ENCODE assay signal across 13 mouse cellular contexts in genomic region chr1:74795145-74795529, GRCm38 (mm10). TPM values are rescaled to one million over a fixed set of nuclear protein-coding genes. Genes with fewer than 3 reads are reported as not detected.
DNase-seq lines count a peak whose midpoint lies in the region; ATAC-seq and TF ChIP-seq lines count a peak whose summit lies in the region.
"Had no signal": no experiment of that assay in that cellular context is flagged by ENCODE, and none has a peak within 500 bp of the region (broad histone marks: within the 10 kb centered on the region; RNA-seq: fewer than 3 reads in every experiment).

No protein-coding gene starts in this region.

- H3K4me3 ChIP-seq in heart, embryonic 15.5 days = peak overlapping the region; percentile 34
- H3K4me3 ChIP-seq in embryonic facial prominence, embryonic 10.5 days = peak overlapping the region; percentile 50; the same call in 1 of the 2 replicates
- H3K4me3 ChIP-seq in hindbrain, embryonic 13.5 days = no peak overlapping the region
- no peak overlapping the region for H3K4me3 ChIP-seq in midbrain, embryonic 16.5 days (ENCODE audit: low read depth, low read length)
- H3K4me3 ChIP-seq in thymus, adult 2 months (ENCODE audit: control insufficient read depth, insufficient read depth, low read length) = no peak overlapping the region

- no peak for DNase-seq in heart, postnatal 4 days
- no peak for DNase-seq in embryonic facial prominence, embryonic 10.5 days (ENCODE audit: low spot score)
- DNase-seq in thymus, adult 2 months = no peak
- no peak for DNase-seq in layer of hippocampus, adult 9-10 months (ENCODE audit: low spot score)
- no peak for DNase-seq in c-Kit-positive CD71-positive TER-119-positive erythroid progenitor cells, embryonic 14.5 days (ENCODE audit: low spot score)
- DNase-seq: adrenal gland, postnatal 25 days; right cerebral cortex, postnatal 25 days; thymus, postnatal 25 days had no signal

- WGBS in heart, embryonic 15.5 days = 4% methylated on average over 8 of the region's 11 CpGs
- 3% methylated on average over 11 of the region's 11 CpGs for WGBS in embryonic facial prominence, embryonic 10.5 days
- 7% methylated on average over 7 of the region's 11 CpGs for WGBS in hindbrain, embryonic 13.5 days
- under 1% methylated on average over 8 of the region's 11 CpGs for WGBS in midbrain, embryonic 16.5 days
- WGBS in thymus, adult 2 months = 3% methylated on average over 6 of the region's 11 CpGs

- H3K4me2 ChIP-seq in heart, embryonic 15.5 days = peak overlapping the region; percentile 53
- H3K4me2 ChIP-seq in hindbrain, embryonic 13.5 days = peak overlapping the region; percentile 53
- peak overlapping the region; percentile 61 for H3K4me2 ChIP-seq in midbrain, embryonic 16.5 days (ENCODE audit: low read length)

- H3K9ac ChIP-seq in heart, embryonic 15.5 days = no peak overlapping the region
- H3K9ac ChIP-seq in hindbrain, embryonic 13.5 days = 0 out of 2 replicates have a peak overlapping the region, but pooled peaks have one; percentile 49
- H3K9ac ChIP-seq in midbrain, embryonic 16.5 days (ENCODE audit: low read depth, low read length) = no peak overlapping the region

- H3K27me3 ChIP-seq in heart, embryonic 15.5 days = peaks cover 100% of the 10 kb centered on the region
- peaks cover 100% of the 10 kb centered on the region for H3K27me3 ChIP-seq in embryonic facial prominence, embryonic 10.5 days (replicated peaks; ENCODE audit: low read depth, poor library complexity, severe bottlenecking)
- peaks cover 97% of the 10 kb centered on the region for H3K27me3 ChIP-seq in hindbrain, embryonic 13.5 days
- H3K27me3 ChIP-seq in midbrain, embryonic 16.5 days (ENCODE audit: control insufficient read depth, insufficient read depth, low read depth, low read length) = peaks cover 56% of the 10 kb centered on the region
- H3K27me3 ChIP-seq in thymus, adult 2 months (ENCODE audit: control insufficient read depth, insufficient read depth, low read length) = peaks cover 12% of the 10 kb centered on the region; the same call in 1 of the 2 replicates

- no peak for TF ChIP-seq CTCF in thymus, adult 2 months (IDR thresholded peaks at IDR 0.05; ENCODE audit: borderline replicate concordance, control insufficient read depth, extremely low read depth, insufficient read depth, low read length, poor library complexity)

- no peaks in the 10 kb centered on the region for H3K9me3 ChIP-seq in heart, embryonic 15.5 days (replicated peaks)
- no peaks in the 10 kb centered on the region for H3K9me3 ChIP-seq in embryonic facial prominence, embryonic 10.5 days
- H3K9me3 ChIP-seq in hindbrain, embryonic 13.5 days = no peaks in the 10 kb centered on the region
- H3K9me3 ChIP-seq in midbrain, embryonic 16.5 days (replicated peaks; ENCODE audit: control insufficient read depth, low read length, poor library complexity, severe bottlenecking) = no peaks in the 10 kb centered on the region
- H3K9me3 ChIP-seq: G1E had no signal

- H3K36me3 ChIP-seq in heart, embryonic 15.5 days = no peaks in the 10 kb centered on the region
- no peaks in the 10 kb centered on the region for H3K36me3 ChIP-seq in embryonic facial prominence, embryonic 10.5 days (replicated peaks)
- no peaks in the 10 kb centered on the region for H3K36me3 ChIP-seq in hindbrain, embryonic 13.5 days
- H3K36me3 ChIP-seq in midbrain, embryonic 16.5 days (ENCODE audit: control insufficient read depth, insufficient read depth, low read length) = no peaks in the 10 kb centered on the region
- no peaks in the 10 kb centered on the region for H3K36me3 ChIP-seq in thymus, adult 2 months (ENCODE audit: control insufficient read depth, insufficient read depth, low read length)
- H3K36me3 ChIP-seq: G1E had no signal

- no peak for ATAC-seq in heart, embryonic 15.5 days (replicated peaks; ENCODE audit: insufficient number of reproducible peaks, insufficient read depth, low FRiP score, low read depth)
- no peak for ATAC-seq in hindbrain, embryonic 13.5 days (ENCODE audit: low FRiP score)
- no peak for ATAC-seq in midbrain, embryonic 16.5 days

- no peak overlapping the region for H3K27ac ChIP-seq in heart, embryonic 15.5 days
- H3K27ac ChIP-seq in embryonic facial prominence, embryonic 10.5 days (replicated peaks) = peak overlapping the region; percentile 35; the same call in 1 of the 2 replicates
- no peak overlapping the region for H3K27ac ChIP-seq in hindbrain, embryonic 13.5 days
- H3K27ac ChIP-seq in midbrain, embryonic 16.5 days (ENCODE audit: low read length) = no peak overlapping the region
- H3K27ac ChIP-seq in thymus, adult 2 months (ENCODE audit: control insufficient read depth, insufficient read depth, low read length) = no peak overlapping the region

- no peak for TF ChIP-seq POLR2A in thymus, adult 2 months (IDR thresholded peaks at IDR 0.05; ENCODE audit: control insufficient read depth, extremely low read depth, insufficient read depth, low read length, poor library complexity)

- peaks cover 28% of the 10 kb centered on the region for H3K4me1 ChIP-seq in heart, embryonic 15.5 days (replicated peaks)
- H3K4me1 ChIP-seq in embryonic facial prominence, embryonic 10.5 days = peaks cover 74% of the 10 kb centered on the region
- peaks cover 53% of the 10 kb centered on the region for H3K4me1 ChIP-seq in hindbrain, embryonic 13.5 days (replicated peaks)
- peaks cover 26% of the 10 kb centered on the region for H3K4me1 ChIP-seq in midbrain, embryonic 16.5 days (ENCODE audit: control insufficient read depth, insufficient read depth, low read length)
- no peaks in the 10 kb centered on the region for H3K4me1 ChIP-seq in thymus, adult 2 months (replicated peaks; ENCODE audit: control insufficient read depth, insufficient read depth, low read length)

RNA-seq across cellular contexts. Expression of gene Wnt10a, which starts 3.8 kb away (rescaled TPM):
- 0.16 TPM in 1 of 2 replicates, not detected in the other for polyA plus RNA-seq in heart, embryonic 15.5 days (2015; fragmentation: Nextera tagmentation; extraction: Ambion mirVana)
- not detected for total RNA-seq in heart, postnatal 4 days (2021)
- 0.70 and 1.2 TPM in 2 replicates for polyA plus RNA-seq in embryonic facial prominence, embryonic 10.5 days (2016; fragmentation: Nextera tagmentation; extraction: Ambion mirVana)
- 0.19 and 0.45 TPM in 2 replicates for polyA plus RNA-seq in hindbrain, embryonic 13.5 days (2015; fragmentation: Nextera tagmentation; extraction: Ambion mirVana)
- 0.10 and 0.47 TPM in 2 replicates for polyA plus RNA-seq in midbrain, embryonic 16.5 days (2015; fragmentation: Nextera tagmentation; extraction: Ambion mirVana)
- 5.0 and 5.3 TPM in 2 replicates for polyA plus RNA-seq in thymus, adult 2 months (2012; rRNA removed)
- polyA plus RNA-seq: G1E had no signal

RNA-seq across cellular contexts. Expression of gene Wnt6, which starts 23.4 kb away (rescaled TPM):
- polyA plus RNA-seq in heart, embryonic 15.5 days (2015; fragmentation: Nextera tagmentation; extraction: Ambion mirVana) = 0.13 and 0.57 TPM in 2 replicates
- total RNA-seq in heart, postnatal 4 days (2021) = under 1 TPM; 0.12 to 0.20 TPM
- polyA plus RNA-seq in embryonic facial prominence, embryonic 10.5 days (2016; fragmentation: Nextera tagmentation; extraction: Ambion mirVana) = 26.5 and 26.6 TPM in 2 replicates
- polyA plus RNA-seq in hindbrain, embryonic 13.5 days (2015; fragmentation: Nextera tagmentation; extraction: Ambion mirVana) = 3.6 and 4.5 TPM in 2 replicates
- polyA plus RNA-seq in midbrain, embryonic 16.5 days (2015; fragmentation: Nextera tagmentation; extraction: Ambion mirVana) = 3.6 and 4.2 TPM in 2 replicates
- 1.8 and 1.9 TPM in 2 replicates for polyA plus RNA-seq in thymus, adult 2 months (2012; rRNA removed)
- total RNA-seq: G1E had no signal
- polyA plus RNA-seq: G1E had no signal

RNA-seq across cellular contexts. Expression of gene Prkag3, which starts 46.1 kb away (rescaled TPM):
- 3.8 and 4.6 TPM in 2 replicates for polyA plus RNA-seq in heart, embryonic 15.5 days (2015; fragmentation: Nextera tagmentation; extraction: Ambion mirVana)
- 1 to 10 TPM; 3.7 to 4.1 TPM for total RNA-seq in heart, postnatal 4 days (2021)
- polyA plus RNA-seq in embryonic facial prominence, embryonic 10.5 days (2016; fragmentation: Nextera tagmentation; extraction: Ambion mirVana) = 0.11 TPM in 1 of 2 replicates, not detected in the other
- 0.16 and 0.21 TPM in 2 replicates for polyA plus RNA-seq in hindbrain, embryonic 13.5 days (2015; fragmentation: Nextera tagmentation; extraction: Ambion mirVana)
- polyA plus RNA-seq in midbrain, embryonic 16.5 days (2015; fragmentation: Nextera tagmentation; extraction: Ambion mirVana) = not detected in 2 replicates
- 0.10 and 0.38 TPM in 2 replicates for polyA plus RNA-seq in thymus, adult 2 months (2012; rRNA removed)
- total RNA-seq: adrenal gland, postnatal 25 days; G1E; left cerebral cortex, postnatal 25 days had no signal
- polyA plus RNA-seq: G1E had no signal

RNA-seq across cellular contexts. Expression of gene Cdk5r2, which starts 59.6 kb away (rescaled TPM):
- polyA plus RNA-seq in heart, embryonic 15.5 days (2015; fragmentation: Nextera tagmentation; extraction: Ambion mirVana) = 0.08 TPM in 1 of 2 replicates, not detected in the other
- total RNA-seq in heart, postnatal 4 days (2021) = not detected
- 0.21 and 0.39 TPM in 2 replicates for polyA plus RNA-seq in embryonic facial prominence, embryonic 10.5 days (2016; fragmentation: Nextera tagmentation; extraction: Ambion mirVana)
- 6.1 and 6.5 TPM in 2 replicates for polyA plus RNA-seq in hindbrain, embryonic 13.5 days (2015; fragmentation: Nextera tagmentation; extraction: Ambion mirVana)
- polyA plus RNA-seq in midbrain, embryonic 16.5 days (2015; fragmentation: Nextera tagmentation; extraction: Ambion mirVana) = 8.1 and 9.7 TPM in 2 replicates
- 0.31 and 0.34 TPM in 2 replicates for polyA plus RNA-seq in thymus, adult 2 months (2012; rRNA removed)
- total RNA-seq: G1E had no signal
- polyA plus RNA-seq: G1E had no signal

Comparison
In these comparisons a context has a peak if more than half of its experiments do, and no peak if none do; other contexts are left out.
1. H3K4me3 ChIP-seq: peak in heart, embryonic 15.5 days (single experiment) and embryonic facial prominence, embryonic 10.5 days (single experiment); none in hindbrain, embryonic 13.5 days (single experiment), midbrain, embryonic 16.5 days (single experiment) and thymus, adult 2 months (single experiment).
2. Peak in every context shown above with its lines, with median percentiles within 50 percentile points of each other: H3K4me2 ChIP-seq.